Mouse (Mus musculus) hindbrain, embryonic 16.5 days (tissue): ENCODE data around the gene Nme3. TPM values are rescaled to one million over a fixed set of nuclear protein-coding genes. Genes with fewer than 3 reads are reported as not detected.
A peak's percentile ranks its signal among the peaks of the same experiment; 100 is the strongest.

Experiments used
- ATAC-seq: fragments of 200-750 bp; cut with Nextera tagmentation; 2 replicates; pipeline ENCODE4 v1.8.0; 2017; ENCODE audit warnings: moderate TSS enrichment, moderate library complexity
- H3K27ac ChIP-seq: fragments of 300-500 bp; sonication (generic); 2 replicates; pipeline ENCODE4 v1.5.1; 2014; ENCODE audit warnings: low read depth, mild to moderate bottlenecking, control low read depth, low read length, moderate library complexity
- H3K27me3 ChIP-seq: fragments of 300-500 bp; sonication (generic); replicated peaks from 2 replicates; pipeline ENCODE4 v1.6.1; 2014; ENCODE audit warnings: low read length; ENCODE audit not compliant: control insufficient read depth, insufficient read depth
- H3K36me3 ChIP-seq: fragments of 300-500 bp; sonication (generic); 2 replicates; pipeline ENCODE4 v1.6.1; 2014; ENCODE audit warnings: mild to moderate bottlenecking, low read length, moderate library complexity, mixed read lengths; ENCODE audit not compliant: control insufficient read depth, insufficient read depth
- H3K4me1 ChIP-seq: fragments of 300-500 bp; sonication (generic); 2 replicates; pipeline ENCODE4 v1.6.1; 2014; ENCODE audit warnings: low read depth, low read length; ENCODE audit not compliant: control insufficient read depth, insufficient read depth
- H3K4me2 ChIP-seq: fragments of 300-500 bp; sonication (generic); 2 replicates; pipeline ENCODE4 v1.6.1; 2014; ENCODE audit warnings: mild to moderate bottlenecking, low read length, control low read depth, moderate library complexity
- H3K4me3 ChIP-seq: fragments of 300-500 bp; sonication (generic); 2 replicates; pipeline ENCODE4 v1.5.1; 2014; ENCODE audit warnings: mild to moderate bottlenecking, low read length, control low read depth, moderate library complexity
- H3K9ac ChIP-seq: fragments of 300-500 bp; sonication (generic); 2 replicates; pipeline ENCODE4 v1.6.1; 2014; ENCODE audit warnings: low read depth, mild to moderate bottlenecking, control low read depth, low read length, moderate library complexity
- H3K9me3 ChIP-seq: fragments of 300-500 bp; sonication (generic); 2 replicates; pipeline ENCODE4 v1.6.1; 2014; ENCODE audit warnings: mild to moderate bottlenecking, low read length, moderate library complexity; ENCODE audit not compliant: control insufficient read depth
- WGBS: fragments of 180-500 bp; shearing (Covaris S2); extraction: QIAGEN DNeasy Blood & Tissue Kit; methylation state at CpG from one replicate; pipeline ENCODE4 v1.1.7; 2014; 5-methylcytosine and 5-hydroxymethylcytosine counted together
- polyA plus RNA-seq: library from polyadenylated mRNA; unstranded; fragments of >200 nt; fragmentation: Nextera tagmentation; extraction: Ambion mirVana; gene quantifications from 2 replicates; pipeline ENCODE4 v1.2.1, GENCODE M21; 2015

Nme3 gene
- polyA plus RNA-seq, 1 experiment from 2014 or later, result 99.9 TPM

DNA sequence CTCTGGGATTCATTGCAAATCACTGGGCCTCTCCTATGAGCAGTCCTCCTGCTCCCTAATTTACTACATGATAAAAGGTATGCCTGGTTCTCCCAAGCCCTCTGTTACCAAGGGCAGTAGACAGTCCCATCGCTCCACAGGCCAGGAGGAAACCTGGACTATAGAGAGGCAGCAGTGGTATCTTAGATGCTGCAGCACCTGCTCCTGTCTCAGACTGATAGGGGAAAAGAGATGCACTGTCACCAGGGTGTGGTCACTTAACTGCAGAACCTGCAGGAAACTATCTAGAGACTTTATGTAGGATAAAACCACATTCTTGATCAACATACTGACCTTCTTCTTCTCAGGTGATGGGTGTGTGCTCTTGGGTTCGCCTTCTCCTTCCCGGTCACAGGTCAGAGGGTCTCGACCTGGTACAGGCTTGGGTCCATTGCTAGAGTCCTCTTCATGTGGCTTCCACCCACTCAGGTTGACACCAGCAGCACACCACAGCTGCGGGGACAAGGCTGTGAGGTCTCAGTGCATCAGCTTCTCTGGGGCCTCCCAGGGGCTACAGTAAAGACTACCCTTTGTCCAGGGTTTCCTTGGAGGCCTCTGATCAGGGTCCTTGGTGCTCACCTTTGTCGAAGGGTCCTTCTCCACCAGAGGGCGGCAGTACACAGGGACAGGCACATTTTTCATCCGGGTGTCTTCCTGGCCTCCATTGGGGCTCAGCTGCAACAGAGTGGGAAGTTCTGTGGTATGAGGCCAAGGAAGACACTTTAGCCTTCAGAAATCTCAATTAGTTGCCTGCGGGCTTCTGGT is 6.6 kb downstream of the Nme3 start:
- no peak overlapping the region for H3K4me3 ChIP-seq
- peaks cover 6% of the 10 kb centered on the region for H3K4me1 ChIP-seq
- H3K9ac ChIP-seq, result no peak overlapping the region
- H3K9me3 ChIP-seq, result no peaks in the 10 kb centered on the region
- ATAC-seq, result no peak
- no peaks in the 10 kb centered on the region for H3K27me3 ChIP-seq
- H3K27ac ChIP-seq, result no peak overlapping the region
- H3K4me2 ChIP-seq, result no peak overlapping the region
- peaks cover 87% of the 10 kb centered on the region for H3K36me3 ChIP-seq
- WGBS, result 66% methylated on average over 9 of the region's 9 CpGs

DNA sequence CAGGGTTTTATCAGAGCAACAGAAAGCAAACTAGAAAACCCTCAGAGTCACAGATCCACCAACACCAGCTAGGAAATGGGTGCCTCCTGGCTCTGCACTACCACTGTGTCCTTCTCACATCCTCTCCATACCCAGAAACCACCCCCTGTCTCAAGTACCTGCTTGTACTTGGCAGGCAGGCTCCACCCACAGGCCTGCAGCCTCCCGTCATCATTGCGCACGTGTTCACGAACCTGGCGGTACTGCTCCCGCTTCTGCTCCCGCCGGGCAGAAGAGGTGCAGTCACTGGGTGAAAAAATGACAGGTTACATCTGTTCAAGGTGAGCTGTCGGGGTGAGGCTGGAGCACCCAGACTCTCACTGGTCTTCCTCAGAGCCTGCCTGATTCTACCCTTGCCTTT is 7.5 kb downstream of the Nme3 start:
- Histone ChIP-seq H3K4me3 (no peak overlapping the region), H3K4me2 (no peak overlapping the region), H3K4me1 (no peaks in the 10 kb centered on the region), H3K36me3 (peaks cover 88% of the 10 kb centered on the region), H3K27ac (no peak overlapping the region), H3K27me3 (no peaks in the 10 kb centered on the region), H3K9ac (no peak overlapping the region), H3K9me3 (no peaks in the 10 kb centered on the region)
- 89% methylated on average over 9 of the region's 9 CpGs for WGBS
- no peak for ATAC-seq

DNA sequence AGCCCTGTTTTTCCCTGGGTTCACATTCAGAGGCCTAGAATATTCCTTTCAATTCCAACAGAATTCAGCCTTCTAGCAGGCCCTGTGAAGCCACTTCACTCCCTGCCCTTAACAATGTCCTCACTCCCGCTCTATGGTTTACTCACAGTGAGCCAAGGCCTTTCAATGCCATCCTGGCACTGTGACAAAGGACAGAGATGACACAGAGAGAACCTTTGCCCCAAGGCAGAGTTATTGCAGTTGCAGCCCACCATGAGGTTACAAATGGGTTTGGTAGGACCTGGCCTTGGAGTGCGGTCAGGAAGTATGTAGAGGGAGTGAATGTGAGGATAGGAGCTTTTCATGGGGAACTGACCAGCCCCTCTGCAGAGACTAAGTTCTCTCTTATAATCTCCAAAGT is 11.3 kb downstream of the Nme3 start:
- peaks cover 81% of the 10 kb centered on the region for H3K36me3 ChIP-seq
- WGBS, result 96% methylated on average over 2 of the region's 2 CpGs
- H3K27me3 ChIP-seq, result no peaks in the 10 kb centered on the region

DNA sequence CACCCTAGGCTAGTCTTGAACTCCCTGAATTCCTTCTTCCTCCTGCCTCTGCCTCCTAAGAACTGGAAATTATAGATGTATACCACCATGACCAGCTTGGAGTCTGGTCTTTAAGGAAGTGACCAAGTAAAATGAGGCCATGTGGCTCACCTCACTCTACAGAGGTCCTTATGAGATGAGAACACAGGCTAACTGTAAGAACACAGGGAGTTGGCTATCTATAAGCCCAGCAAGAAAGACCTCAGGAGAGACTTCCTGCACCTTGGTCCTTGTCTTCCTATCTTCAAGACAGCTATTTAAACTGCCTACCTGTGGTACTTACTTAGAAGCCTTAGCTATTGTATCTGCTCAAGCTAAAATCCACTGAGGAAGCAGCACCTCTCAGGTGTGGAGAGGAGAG is 17.7 kb downstream of the Nme3 start:
- Histone ChIP-seq H3K27ac (no peak overlapping the region), H3K4me2 (no peak overlapping the region), H3K27me3 (no peaks in the 10 kb centered on the region), H3K4me3 (no peak overlapping the region), H3K4me1 (no peaks in the 10 kb centered on the region), H3K36me3 (peaks cover 77% of the 10 kb centered on the region), H3K9me3 (no peaks in the 10 kb centered on the region), H3K9ac (no peak overlapping the region)
- ATAC-seq, result no peak

More for the DNA sequence above, 11.3 kb downstream of the Nme3 start:
- no peak for ATAC-seq
- H3K9ac ChIP-seq, result no peak overlapping the region
- H3K4me1 ChIP-seq, result no peaks in the 10 kb centered on the region
- no peaks in the 10 kb centered on the region for H3K9me3 ChIP-seq
- H3K4me3 ChIP-seq, result no peak overlapping the region
- no peak overlapping the region for H3K27ac ChIP-seq
- H3K4me2 ChIP-seq, result no peak overlapping the region

DNA sequence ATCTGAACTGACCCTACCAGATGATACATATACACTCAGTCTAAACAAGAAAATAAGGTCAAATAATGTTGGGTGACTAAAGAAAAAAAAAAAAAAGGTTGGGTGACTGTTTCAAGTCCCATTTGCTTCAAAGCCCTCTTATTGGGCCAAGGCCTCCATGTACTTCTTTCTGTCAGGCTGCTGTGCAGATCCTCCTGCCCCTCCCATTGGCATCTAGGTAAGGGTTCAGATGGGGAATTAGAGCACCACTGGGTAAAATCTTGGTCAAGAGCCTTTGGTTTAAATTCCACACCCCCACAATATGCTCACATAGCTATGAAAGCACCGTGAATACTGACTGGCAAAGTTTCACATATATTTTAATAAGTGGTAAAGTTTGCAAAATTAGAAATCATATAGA is 26.9 kb downstream of the Nme3 start:
- ATAC-seq, result no peak
- WGBS, result 88% methylated on average over 1 of the region's 1 CpGs
- Histone ChIP-seq H3K4me3 (no peak overlapping the region), H3K27ac (no peak overlapping the region), H3K4me1 (no peaks in the 10 kb centered on the region), H3K36me3 (peaks cover 57% of the 10 kb centered on the region), H3K27me3 (no peaks in the 10 kb centered on the region), H3K9me3 (no peaks in the 10 kb centered on the region), H3K9ac (no peak overlapping the region), H3K4me2 (no peak overlapping the region)

DNA sequence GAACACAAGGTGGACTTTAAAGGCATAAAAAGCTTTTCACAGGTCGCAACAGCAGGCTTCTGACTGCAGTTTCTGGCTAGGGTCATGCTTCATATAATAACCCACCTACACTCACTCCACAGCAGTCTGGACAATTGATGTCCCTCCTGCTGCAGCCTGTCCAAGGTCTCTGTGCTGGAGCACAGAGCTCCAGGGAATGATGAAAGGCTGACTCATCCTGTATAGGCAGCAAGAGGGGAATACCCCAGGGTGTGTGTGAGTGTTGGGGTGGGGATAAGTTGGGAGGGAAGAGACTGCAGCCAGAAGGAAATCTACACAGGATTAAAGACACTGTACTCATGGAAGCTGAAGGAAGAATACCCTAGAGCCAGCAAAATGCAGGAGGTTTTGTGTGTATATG is 33.2 kb downstream of the Nme3 start:
- H3K27ac ChIP-seq, result no peak overlapping the region
- no peaks in the 10 kb centered on the region for H3K27me3 ChIP-seq
- H3K4me2 ChIP-seq, result no peak overlapping the region
- no peak for ATAC-seq
- peaks cover 17% of the 10 kb centered on the region for H3K36me3 ChIP-seq
- peaks cover 4% of the 10 kb centered on the region for H3K4me1 ChIP-seq
- 81% methylated on average over 1 of the region's 1 CpGs for WGBS
- H3K4me3 ChIP-seq, result no peak overlapping the region
- no peaks in the 10 kb centered on the region for H3K9me3 ChIP-seq
- no peak overlapping the region for H3K9ac ChIP-seq

DNA sequence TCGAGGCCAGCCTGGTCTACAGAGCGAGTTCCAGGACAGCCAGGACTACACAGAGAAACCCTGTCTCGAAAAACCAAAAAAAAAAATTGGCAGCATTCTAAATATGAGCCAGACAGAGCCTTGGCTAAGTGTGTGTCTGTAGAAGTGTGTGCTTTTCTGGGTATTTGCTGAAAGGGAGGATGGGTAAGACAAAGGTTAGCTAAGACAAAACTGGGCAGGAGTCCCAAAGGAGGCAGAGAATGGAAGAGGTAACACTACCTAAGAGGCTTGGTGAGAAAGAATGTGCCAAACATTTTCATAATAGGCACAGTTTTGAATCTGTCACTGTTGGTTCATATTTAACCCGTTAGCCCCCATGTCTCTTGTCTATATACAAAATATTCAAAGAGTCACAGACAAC is 36.1 kb downstream of the Nme3 start:
- Histone ChIP-seq H3K36me3 (peaks cover 5% of the 10 kb centered on the region; the same call in 1 of the 2 replicates), H3K4me2 (no peak overlapping the region), H3K4me3 (no peak overlapping the region), H3K27me3 (no peaks in the 10 kb centered on the region), H3K27ac (no peak overlapping the region), H3K9me3 (no peaks in the 10 kb centered on the region), H3K4me1 (peaks cover 18% of the 10 kb centered on the region), H3K9ac (no peak overlapping the region)
- ATAC-seq, result no peak
- 95% methylated on average over 4 of the region's 4 CpGs for WGBS

DNA sequence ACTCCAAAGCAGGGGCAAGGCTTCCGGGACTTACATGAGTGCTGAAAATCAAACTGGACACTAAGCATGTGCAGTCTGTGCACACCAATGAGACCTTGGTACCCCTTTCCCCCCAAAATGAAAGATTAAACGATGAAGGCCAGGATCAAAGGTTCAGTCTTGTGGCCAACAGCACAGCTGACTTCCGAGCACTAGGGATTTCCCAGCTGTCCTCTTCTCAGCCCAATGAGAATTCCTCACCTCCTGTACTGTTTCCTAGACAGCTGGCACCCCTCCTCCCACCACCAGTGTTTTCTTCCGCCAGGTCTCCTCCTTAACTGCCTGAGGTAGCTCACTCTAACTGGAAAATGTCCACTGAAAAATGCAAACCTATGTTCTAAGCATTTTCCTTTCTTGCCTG is 36.9 kb downstream of the Nme3 start:
- H3K9ac ChIP-seq, result no peak overlapping the region
- H3K27me3 ChIP-seq, result no peaks in the 10 kb centered on the region
- H3K9me3 ChIP-seq, result no peaks in the 10 kb centered on the region
- H3K4me3 ChIP-seq, result no peak overlapping the region
- WGBS, result 70% methylated on average over 4 of the region's 4 CpGs
- H3K27ac ChIP-seq, result no peak overlapping the region
- ATAC-seq, result no peak
- no peak overlapping the region for H3K4me2 ChIP-seq
- H3K36me3 ChIP-seq, result 0 out of 2 replicates have a peak, but pooled peaks cover 2% of the 10 kb centered on the region
- H3K4me1 ChIP-seq, result peaks cover 18% of the 10 kb centered on the region

DNA sequence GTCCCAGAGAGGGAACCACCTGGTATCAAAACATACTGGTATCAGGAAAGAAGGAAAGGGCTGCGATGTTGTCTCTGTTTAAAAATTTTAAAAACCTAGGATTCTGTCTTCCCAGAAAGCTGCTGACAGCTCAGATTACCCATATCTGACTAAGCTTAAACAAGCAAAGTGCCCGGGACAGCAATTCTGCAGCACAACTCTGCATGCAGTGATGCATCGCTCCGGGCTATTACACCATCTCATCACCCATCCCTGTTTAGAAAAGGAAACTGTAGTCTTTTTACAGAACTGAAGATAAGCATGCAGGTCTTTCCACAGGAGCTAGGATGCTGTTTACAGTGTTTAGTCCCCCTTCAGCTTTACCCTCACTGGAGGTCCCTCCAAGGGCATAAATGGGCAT is 38.6 kb downstream of the Nme3 start:
- ATAC-seq, result no peak
- WGBS, result 91% methylated on average over 4 of the region's 4 CpGs

More for the DNA sequence above, 38.6 kb downstream of the Nme3 start:
- H3K4me1 ChIP-seq, result peaks cover 18% of the 10 kb centered on the region
- peak overlapping the region; percentile 92; the same call in 1 of the 2 replicates for H3K9ac ChIP-seq
- peak overlapping the region; percentile 67 for H3K4me2 ChIP-seq
- H3K27ac ChIP-seq, result no peak overlapping the region
- peak overlapping the region; percentile 91 for H3K4me3 ChIP-seq
- H3K9me3 ChIP-seq, result no peaks in the 10 kb centered on the region
- H3K27me3 ChIP-seq, result no peaks in the 10 kb centered on the region
- H3K36me3 ChIP-seq, result no peaks in the 10 kb centered on the region
